Mouse (Mus musculus) gonadal fat pad, adult 2 months (tissue): ENCODE measurements around the gene Eif3l. TPM values are rescaled to one million over a fixed set of nuclear protein-coding genes. Genes with fewer than 3 reads are reported as not detected.
A peak's percentile ranks its signal among the peaks of the same experiment; 100 is the strongest.

Experiments
- DNase-seq: peaks from one replicate; pipeline ENCODE4 v3.0.0-alpha.2; 2012; ENCODE audit warnings: low read depth
- polyA plus RNA-seq: library from polyadenylated mRNA; depleted of rRNA; stranded (reverse); fragments of >200 nt; gene quantifications from 2 replicates; pipeline ENCODE4 v1.2.3, GENCODE M21; 2012

The Eif3l gene
- polyA plus RNA-seq, 1 experiment: 195 TPM

GRCm38 (mm10) chr15:79093083-79093839, 18.3 kb downstream of the Eif3l start:
- DNase-seq: no peak

- DNase-seq: no peak
Measured at GRCm38 (mm10) chr15:79095483-79095882, 20.5 kb downstream of the Eif3l start.

DNA sequence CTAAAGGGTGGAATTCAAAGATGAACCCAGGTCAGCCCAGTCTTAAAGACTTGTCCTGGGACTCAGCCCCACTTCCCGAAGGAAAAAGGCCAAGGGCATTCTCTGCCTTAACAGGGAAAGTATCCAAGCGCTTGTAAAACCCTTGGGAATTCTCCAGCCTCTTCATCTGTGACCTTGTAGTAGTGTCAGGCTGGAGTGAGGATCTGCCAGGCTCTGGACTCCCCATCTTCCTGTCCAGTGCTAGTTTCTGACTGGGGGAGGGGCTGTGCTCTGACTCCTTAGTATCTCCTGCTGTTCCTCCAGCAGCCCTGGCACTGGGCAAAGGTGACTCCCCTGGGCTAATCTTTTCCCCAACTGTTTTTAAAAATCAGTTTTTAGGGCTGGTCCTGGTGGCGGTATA, 21.6 kb downstream of the Eif3l start:
- no peak for DNase-seq

- peak; percentile 76 for DNase-seq
Measured at GRCm38 (mm10) chr15:79097135-79097534, 22.2 kb downstream of the Eif3l start.

DNA sequence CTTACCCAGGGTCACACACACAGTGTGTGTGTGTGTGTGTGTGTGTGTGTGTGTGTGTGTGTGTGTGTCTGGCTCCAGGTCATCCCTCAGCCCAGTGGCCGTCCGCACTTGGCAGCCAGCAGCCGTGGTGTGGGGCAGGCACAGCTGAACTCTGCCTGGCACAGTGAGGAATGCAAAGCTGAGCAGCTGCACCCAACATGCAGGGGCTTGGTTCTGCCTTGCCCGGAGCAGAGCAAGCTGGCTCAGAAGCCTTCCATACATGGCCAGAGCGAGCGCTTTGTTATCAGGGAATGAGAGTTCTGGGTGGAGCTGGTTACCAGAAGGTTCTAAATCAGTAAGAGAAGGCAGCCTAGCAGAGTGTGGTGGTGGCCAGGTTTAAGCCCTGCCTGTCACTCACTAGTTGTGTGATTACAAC, 22.6 kb downstream of the Eif3l start:
- DNase-seq: no peak

- no peak for DNase-seq
Measured at GRCm38 (mm10) chr15:79098220-79098619, 23.2 kb downstream of the Eif3l start.

DNA sequence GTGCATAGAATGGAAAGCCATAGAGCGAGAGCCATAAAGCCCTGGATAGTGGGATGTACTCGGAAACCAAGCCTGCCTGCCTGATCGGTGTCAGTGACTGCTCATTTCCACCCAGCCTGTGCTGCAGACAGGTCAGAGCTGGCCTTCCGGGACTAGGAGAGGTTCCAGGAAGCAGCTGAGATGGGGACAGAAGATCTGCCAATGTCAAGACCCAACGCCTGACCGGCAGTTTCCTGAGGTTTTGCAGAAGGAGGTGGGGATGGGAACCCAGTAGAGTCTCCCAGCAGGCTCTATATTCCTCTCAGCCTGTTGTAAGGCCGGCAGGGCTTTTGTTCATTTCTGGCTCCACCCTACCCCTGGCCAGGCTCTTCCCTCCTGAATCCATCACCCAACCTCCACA, 23.9 kb downstream of the Eif3l start:
- DNase-seq: no peak

DNA sequence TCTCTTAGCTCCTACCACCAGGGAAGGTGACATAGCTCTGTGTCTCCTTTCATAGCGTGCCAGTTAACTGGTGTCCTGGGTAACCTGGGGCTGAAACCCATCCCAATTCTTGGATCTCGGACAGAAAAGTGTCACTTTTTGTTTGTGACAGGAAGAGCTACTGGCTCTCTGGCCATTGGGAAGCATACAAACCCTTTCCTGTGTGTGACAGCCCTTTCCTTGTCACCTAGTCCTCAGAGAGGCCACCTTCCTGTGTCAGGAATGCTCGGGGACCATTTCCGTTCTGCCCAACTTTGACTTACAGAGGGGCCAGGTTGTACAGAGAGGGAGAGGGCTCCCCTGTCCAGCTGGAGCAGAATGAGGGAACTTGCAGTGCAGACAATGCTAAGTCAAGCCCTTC, 24.5 kb downstream of the Eif3l start:
- DNase-seq: no peak

DNA sequence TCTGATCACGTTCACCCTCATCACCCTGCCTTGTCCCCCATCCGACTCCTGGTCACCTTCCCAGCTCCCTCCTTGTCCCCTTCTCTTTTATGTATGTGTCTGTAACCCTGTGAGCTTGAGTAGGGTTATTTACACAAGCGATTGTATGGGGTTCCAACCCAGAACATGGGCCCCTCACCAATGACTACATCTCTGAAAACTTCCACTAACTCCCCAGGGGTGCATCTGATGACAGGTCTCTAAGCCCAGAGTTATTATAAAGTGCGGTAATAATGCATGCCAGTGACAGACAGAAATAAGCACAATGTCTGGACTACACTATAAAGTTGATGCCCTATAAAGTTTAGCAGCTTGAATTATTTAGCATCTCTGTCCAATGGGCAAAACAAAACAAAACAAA, 25.4 kb downstream of the Eif3l start:
- no peak for DNase-seq

DNA sequence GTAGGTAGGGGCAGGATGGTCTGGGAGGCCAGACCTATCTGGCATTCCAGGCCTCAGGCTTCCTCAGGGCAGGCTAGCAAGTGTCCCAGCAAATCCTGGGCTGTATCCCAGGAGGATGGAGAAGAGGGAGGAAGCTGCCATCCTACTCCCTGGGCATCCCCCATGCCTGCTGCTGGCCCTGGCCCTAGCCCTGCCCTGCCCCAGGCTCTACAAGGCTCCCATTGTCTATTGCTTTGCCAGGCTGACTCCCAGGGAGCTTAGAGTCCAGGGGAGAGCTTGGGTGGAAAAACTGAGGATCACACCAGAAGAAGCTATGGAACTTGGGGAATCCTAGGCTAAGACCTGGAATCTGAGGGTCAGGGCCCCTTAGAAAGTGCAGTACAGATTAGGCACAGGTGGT, 26.6 kb downstream of the Eif3l start:
- DNase-seq: no peak

DNA sequence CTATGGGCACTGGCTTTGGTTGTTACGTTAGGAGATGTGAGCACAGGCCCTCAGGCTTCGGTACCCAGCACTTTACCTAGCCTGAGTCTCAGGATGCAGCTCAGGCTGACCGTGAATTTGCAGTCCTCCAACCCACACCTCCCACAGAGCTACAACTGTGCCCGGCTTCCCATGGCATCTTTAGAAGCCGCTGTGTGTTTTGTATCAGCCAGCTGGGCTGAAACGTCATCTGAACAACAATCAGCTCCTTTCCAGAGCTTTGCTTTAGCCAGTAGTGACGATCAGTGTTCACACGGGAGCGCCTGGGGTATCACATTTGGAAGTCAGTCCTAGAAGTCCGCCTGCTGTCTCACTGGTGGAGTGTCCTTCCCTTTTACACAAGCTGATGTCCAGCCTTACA, 28.3 kb downstream of the Eif3l start:
- DNase-seq: no peak

- DNase-seq: no peak
Measured at GRCm38 (mm10) chr15:79105804-79106203, 30.8 kb downstream of the Eif3l start.

- DNase-seq: no peak
Measured at GRCm38 (mm10) chr15:79107966-79108365, 33.0 kb downstream of the Eif3l start.

DNA sequence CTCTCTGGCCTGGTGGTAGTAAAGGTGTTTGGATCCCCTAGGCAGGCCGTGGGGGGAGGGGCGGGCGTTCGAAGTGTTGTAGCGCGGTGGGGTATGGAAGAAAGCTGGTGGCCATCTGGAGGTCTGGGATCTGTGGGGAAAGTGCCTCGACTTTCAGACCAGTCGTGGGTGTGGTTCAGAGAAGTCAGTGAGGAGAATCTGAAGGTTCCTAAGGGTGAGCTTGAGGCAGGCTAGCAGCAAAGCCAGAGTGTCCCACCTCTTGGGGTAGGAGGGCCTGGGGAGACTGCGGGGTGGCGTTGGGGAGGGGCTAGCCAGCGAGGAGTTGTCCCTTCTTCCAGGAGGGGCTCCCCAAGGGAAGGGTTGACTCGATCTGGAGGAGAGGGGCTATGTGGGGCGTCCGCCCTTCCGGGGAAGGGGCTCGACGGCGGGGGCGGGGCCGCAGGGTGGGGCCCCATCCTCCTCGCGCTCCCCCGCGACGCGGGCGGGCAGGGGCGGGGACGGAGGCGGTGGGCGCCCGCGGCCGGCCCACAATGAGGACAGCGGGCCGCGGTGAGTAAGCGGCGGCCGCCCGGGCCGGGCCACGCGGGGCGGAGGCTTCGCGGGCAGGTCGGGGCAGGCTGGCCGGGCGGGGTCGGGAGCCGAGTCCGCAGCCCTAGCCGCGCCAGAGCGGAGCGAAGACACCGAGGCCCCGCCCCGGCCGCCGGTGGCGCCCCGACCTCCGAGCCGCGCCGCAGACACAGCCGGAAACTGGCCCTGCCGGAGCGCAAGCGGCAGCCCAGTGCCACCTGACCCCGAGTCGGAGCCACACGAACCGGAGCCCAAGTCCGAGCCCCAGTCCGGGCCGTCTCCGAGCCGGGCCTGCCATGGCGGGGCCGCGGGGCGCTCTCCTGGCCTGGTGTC, 33.7 kb downstream of the Eif3l start, which contains the start of gene Micall1:
TSS of gene Micall1 (plus strand) at position 478 of the 900 bp plus-strand sequence.
- DNase-seq: no peak

DNA sequence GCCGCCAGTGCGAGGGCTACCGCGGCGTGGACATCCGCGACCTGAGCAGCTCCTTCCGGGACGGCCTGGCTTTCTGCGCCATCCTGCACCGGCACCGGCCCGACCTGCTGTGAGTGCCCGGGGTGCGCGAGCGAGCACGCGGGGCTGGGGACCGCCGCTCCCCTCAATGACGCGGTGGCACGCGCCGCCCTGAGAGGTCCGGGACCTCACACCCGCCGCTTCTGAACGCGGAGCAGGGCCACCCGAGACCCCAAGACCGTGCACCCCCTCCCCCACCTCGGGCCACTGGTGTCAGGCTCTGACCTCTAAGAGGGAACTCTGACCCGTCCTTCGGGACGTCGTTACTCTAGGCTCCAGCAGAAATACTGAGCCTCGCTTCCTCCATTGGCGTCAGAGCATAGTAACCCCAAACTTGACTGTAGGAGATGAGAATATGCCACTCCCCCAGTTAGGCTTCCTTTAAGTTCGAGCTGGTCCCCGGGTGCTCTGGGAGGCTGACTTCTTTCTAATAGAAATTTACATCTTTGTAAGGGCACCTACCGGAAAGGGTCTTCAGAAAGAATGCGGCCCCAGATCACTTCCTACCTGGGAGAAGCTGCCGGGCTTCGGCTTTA, 34.4 kb downstream of the Eif3l start:
- no peak for DNase-seq

DNA sequence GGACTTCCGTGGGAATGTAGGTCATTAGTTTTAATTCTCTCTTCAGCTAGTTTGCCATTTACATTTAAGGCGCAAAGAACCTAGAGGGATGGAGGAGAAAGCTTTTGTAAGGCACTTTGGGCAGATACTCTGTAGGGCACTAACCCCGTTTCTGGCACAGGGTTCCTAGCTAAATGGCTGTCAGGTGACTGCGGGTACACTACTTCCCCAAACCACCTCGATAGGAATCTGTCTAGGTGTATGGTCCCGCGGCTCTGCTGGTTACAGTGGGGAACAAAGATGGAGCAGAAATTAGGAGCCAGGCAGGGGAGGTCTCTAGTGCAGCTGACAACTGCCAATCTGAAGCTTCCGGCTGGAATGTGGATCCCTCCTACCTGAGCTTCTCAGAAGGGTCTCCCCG, 35.1 kb downstream of the Eif3l start:
- DNase-seq: no peak

DNA sequence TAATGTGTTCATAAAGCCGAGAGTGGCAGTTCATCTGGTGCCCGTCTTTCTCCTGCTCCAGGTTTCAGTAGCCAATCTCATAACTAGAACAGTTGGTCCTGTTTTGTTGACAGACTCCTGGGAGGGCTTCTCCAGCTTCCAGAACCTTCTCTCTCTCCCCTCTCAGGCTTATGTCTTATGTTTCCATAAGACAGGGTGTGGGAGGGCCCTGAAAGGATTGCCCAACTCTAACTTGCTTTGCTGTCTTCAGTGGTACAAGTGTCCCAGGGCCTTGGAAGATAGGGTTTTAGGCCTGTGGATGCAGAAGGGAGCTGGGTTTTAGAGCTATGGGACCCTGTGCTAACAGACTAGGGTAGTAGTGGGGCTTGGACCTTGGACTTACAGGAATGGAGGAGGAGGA, 35.5 kb downstream of the Eif3l start:
- no peak for DNase-seq

GRCm38 (mm10) chr15:79111774-79112173, 36.8 kb downstream of the Eif3l start:
- DNase-seq: no peak

DNA sequence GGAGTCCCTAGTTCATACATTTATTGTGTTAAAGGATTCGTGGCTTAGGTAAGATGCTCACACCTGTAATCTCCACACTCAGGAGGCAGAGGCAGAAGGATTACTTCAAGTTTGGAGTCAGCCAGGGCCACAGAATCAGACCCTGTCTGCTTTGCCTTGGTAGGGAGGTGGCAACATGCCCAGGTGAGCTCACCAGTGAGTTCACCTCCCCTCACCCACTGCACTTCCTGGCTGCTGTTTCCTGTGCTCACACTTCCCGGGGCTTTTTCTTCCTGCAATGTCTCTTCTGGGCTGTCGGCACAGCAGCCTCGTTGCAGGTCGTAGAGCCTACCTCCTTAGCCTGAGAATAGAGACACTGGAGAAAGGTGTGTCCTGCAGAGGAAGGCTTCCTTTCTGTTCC, 40.3 kb downstream of the Eif3l start:
- no peak for DNase-seq

DNA sequence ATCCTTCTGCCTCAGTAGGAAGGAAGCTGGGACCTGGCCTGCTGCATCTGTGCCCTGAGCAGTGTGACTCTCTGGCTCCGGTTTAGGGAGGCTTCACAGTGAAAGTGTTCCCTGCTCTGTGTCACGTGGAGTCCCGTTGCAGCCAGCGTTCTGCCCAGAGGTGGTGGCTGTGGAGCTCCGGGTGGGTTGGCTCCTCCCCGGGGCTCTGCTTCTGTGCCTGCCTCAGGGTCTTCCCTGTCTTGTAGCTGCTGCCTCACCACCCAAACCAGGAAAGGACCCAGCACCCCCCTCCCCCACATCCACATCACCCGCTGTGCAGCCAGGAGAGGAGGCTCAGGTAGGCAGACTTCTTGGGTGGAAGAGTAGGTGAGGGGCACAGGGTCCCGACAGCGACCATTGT, 44.5 kb downstream of the Eif3l start:
- DNase-seq: no peak

- DNase-seq: no peak
Measured at GRCm38 (mm10) chr15:79122119-79122518, 47.1 kb downstream of the Eif3l start.

DNA sequence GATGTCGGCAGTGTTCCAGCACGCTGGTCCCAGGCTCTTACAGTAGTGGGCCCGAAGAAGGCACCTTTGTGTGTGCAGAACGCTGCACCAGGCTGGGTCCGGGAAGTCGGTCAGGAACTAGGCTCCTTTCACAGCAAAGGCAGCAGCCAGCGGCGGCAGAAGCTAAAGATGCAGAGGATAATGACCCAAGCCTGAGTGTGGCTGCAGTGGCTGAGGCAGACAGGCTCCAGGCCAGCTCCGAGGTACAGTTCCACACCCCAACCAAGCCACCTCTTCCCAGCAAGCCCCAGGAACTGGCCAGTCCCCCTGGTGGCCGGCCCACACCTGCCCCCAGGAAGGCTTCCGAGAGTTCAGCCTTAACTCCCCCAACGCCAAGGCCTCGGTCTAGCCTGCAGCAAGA, 47.6 kb downstream of the Eif3l start:
- DNase-seq: no peak

DNA sequence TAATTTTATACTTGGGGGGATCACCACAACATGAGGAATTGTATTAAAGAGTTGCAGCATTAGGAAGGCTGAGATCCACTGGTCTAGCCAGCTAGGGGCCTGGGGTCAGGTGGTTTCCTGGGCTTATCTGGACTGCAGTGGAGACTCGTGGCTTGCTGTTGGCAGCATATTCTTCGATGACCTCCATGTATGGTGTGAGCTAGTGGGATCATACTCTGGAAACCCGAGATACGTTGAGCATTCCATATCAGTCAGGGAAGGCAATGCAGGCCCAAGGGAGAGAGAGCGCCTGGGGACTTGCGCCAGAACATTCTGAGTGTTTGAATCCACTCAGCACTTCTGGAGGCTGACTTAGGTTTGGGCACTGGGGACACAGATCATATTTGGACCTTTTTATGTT, 48.8 kb downstream of the Eif3l start:
- DNase-seq: no peak
